Mouse (Mus musculus) hindbrain, embryonic 10.5 days (tissue): ENCODE data around the gene Gng3. TPM values are rescaled to one million over a fixed set of nuclear protein-coding genes. Genes with fewer than 3 reads are reported as not detected.

Experiments
- DNase-seq: peaks from one replicate; pipeline ENCODE4 v3.0.0-alpha.2; 2017; ENCODE audit warnings: low spot score
- H3K27ac ChIP-seq: fragments of 300-500 bp; sonication (generic); 2 replicates; pipeline ENCODE4 v1.5.1; 2016; ENCODE audit warnings: mild to moderate bottlenecking, moderate library complexity
- H3K27me3 ChIP-seq: fragments of 300-500 bp; sonication (generic); 2 replicates; pipeline ENCODE4 v1.6.1; 2016; ENCODE audit warnings: mild to moderate bottlenecking; ENCODE audit not compliant: poor library complexity, insufficient read depth, severe bottlenecking
- H3K36me3 ChIP-seq: fragments of 300-500 bp; sonication (generic); 2 replicates; pipeline ENCODE4 v1.6.1; 2016; ENCODE audit warnings: mild to moderate bottlenecking, moderate library complexity
- H3K4me1 ChIP-seq: fragments of 300-500 bp; sonication (generic); replicated peaks from 2 replicates; pipeline ENCODE4 v1.6.1; 2016; ENCODE audit warnings: mild to moderate bottlenecking
- H3K4me3 ChIP-seq: fragments of 300-500 bp; sonication (generic); 2 replicates; pipeline ENCODE4 v1.5.1; 2016; ENCODE audit warnings: mild to moderate bottlenecking, moderate library complexity
- H3K9me3 ChIP-seq: fragments of 300-500 bp; sonication (generic); 2 replicates; pipeline ENCODE4 v1.6.1; 2016; ENCODE audit warnings: mild to moderate bottlenecking, moderate library complexity
- WGBS: fragments of 180-500 bp; shearing (Covaris S2); methylation state at CpG from one replicate; pipeline ENCODE4 v1.1.7; 2016; 5-methylcytosine and 5-hydroxymethylcytosine counted together
- polyA plus RNA-seq: library from polyadenylated mRNA; unstranded; fragments of >200 nt; fragmentation: Nextera tagmentation; extraction: Ambion mirVana; gene quantifications from 2 replicates; pipeline ENCODE4 v1.2.1, GENCODE M21; 2016

Gene Gng3
- polyA plus RNA-seq, 1 experiment from 2014 or later = 140 TPM

DNA sequence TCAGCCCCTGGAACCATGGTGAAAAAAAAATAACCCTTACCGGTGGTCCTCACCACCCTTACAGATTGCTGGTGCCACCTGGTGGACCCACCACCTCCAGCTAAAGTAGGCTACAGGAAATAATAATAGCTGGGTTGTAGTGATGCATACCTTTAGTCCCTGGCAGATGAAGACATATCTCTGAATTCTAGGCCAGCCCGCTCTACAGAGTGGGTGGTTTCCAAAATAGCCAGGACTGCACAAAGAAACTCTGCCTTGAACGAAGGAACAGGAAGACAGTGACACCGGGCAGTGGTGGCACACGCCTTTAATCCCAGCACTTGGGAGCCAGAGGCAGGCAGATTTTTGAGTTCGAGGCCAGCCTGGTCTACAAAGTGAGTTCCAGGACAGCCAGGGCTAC is 25.3 kb upstream of the Gng3 start:
- Histone ChIP-seq H3K27ac (no peak overlapping the region), H3K27me3 (no peaks in the 10 kb centered on the region), H3K4me1 (no peaks in the 10 kb centered on the region), H3K36me3 (no peaks in the 10 kb centered on the region), H3K4me3 (no peak overlapping the region), H3K9me3 (no peaks in the 10 kb centered on the region)
- WGBS = 83% methylated on average over 6 of the region's 6 CpGs
- DNase-seq = no peak

GRCm38 (mm10) chr19:8859018-8859417 is 20.0 kb upstream of the Gng3 start:
- no peaks in the 10 kb centered on the region for H3K9me3 ChIP-seq
- H3K4me3 ChIP-seq = no peak overlapping the region
- H3K36me3 ChIP-seq = no peaks in the 10 kb centered on the region
- 22% methylated on average over 1 of the region's 1 CpGs for WGBS
- no peak overlapping the region for H3K27ac ChIP-seq
- H3K4me1 ChIP-seq = no peaks in the 10 kb centered on the region
- no peaks in the 10 kb centered on the region for H3K27me3 ChIP-seq
- DNase-seq = no peak

DNA sequence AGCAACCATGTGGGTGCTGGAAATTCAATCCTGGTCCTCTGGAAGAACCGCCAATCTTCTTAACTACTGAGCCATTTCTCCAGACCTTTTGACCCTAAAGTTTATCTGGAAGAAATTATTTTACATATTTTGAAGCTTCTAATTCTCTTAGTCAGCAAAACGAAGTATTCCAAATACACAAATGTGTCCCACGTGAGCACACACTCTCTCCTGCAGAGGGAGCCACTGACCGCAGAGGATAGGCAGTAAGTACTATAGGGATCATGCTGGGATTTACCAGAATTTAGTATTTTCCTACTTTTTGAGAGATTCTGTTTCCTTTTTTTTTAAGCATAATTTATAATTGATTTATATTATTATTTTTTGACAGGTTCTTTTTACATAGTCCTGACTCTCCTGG is 18.7 kb upstream of the Gng3 start:
- Histone ChIP-seq H3K27me3 (no peaks in the 10 kb centered on the region), H3K4me3 (no peak overlapping the region), H3K9me3 (no peaks in the 10 kb centered on the region), H3K36me3 (no peaks in the 10 kb centered on the region), H3K27ac (no peak overlapping the region), H3K4me1 (no peaks in the 10 kb centered on the region)
- 42% methylated on average over 4 of the region's 4 CpGs for WGBS
- DNase-seq = no peak

DNA sequence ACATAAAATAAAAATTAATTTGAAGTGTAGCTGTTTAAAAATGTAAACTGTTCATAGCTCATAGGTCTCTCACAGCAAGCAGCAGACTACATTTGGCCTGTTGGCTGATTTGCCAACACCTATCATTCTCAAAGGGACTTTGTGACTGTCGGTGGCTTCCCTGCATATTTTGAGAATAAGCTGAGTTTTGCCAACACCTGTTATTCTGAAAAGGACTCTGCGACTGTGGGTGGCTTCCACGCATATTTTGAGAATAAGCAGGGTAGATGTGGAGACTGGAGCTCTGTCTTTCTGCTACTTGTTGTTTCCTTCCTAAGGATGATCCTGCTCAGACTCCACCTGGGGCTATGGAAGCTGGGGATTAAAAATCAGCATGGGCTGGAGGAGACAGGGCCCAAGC is 14.1 kb upstream of the Gng3 start:
- WGBS = 82% methylated on average over 3 of the region's 3 CpGs
- H3K27ac ChIP-seq = no peak overlapping the region
- peaks cover 13% of the 10 kb centered on the region for H3K36me3 ChIP-seq
- DNase-seq = no peak
- H3K4me1 ChIP-seq = peaks cover 9% of the 10 kb centered on the region; the same call in 1 of the 2 replicates
- H3K9me3 ChIP-seq = no peaks in the 10 kb centered on the region
- H3K27me3 ChIP-seq = no peaks in the 10 kb centered on the region
- H3K4me3 ChIP-seq = no peak overlapping the region

GRCm38 (mm10) chr19:8852236-8852928 is 13.4 kb upstream of the Gng3 start:
- Histone ChIP-seq H3K9me3 (no peaks in the 10 kb centered on the region), H3K27me3 (no peaks in the 10 kb centered on the region), H3K27ac (no peak overlapping the region), H3K4me1 (peaks cover 9% of the 10 kb centered on the region; the same call in 1 of the 2 replicates), H3K36me3 (peaks cover 20% of the 10 kb centered on the region), H3K4me3 (no peak overlapping the region)
- no peak for DNase-seq
- WGBS = 66% methylated on average over 10 of the region's 10 CpGs

DNA sequence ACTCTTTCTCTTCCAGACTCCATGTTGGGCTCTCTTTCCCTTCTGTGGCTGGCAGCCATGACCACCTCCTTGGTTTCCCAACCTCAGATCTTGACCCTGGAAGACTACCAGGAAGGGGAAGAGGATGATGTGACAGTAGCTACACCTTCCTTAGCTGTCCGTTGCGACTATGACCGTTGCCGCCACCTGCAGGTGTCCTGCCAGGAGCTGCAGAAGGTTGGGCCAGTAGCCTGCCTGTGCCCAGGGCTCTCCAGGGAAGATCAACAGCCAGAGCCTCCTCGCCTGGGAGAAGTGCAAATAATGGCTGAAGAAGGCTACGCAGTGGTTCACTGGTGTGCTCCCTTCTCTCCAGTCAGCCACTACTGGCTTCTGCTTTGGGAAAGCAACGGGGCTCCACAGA is 12.6 kb upstream of the Gng3 start:
- no peak overlapping the region for H3K27ac ChIP-seq
- no peaks in the 10 kb centered on the region for H3K27me3 ChIP-seq
- no peak overlapping the region for H3K4me3 ChIP-seq
- no peak for DNase-seq
- 52% methylated on average over 7 of the region's 7 CpGs for WGBS
- peaks cover 9% of the 10 kb centered on the region; the same call in 1 of the 2 replicates for H3K4me1 ChIP-seq
- H3K36me3 ChIP-seq = peaks cover 27% of the 10 kb centered on the region
- no peaks in the 10 kb centered on the region for H3K9me3 ChIP-seq

DNA sequence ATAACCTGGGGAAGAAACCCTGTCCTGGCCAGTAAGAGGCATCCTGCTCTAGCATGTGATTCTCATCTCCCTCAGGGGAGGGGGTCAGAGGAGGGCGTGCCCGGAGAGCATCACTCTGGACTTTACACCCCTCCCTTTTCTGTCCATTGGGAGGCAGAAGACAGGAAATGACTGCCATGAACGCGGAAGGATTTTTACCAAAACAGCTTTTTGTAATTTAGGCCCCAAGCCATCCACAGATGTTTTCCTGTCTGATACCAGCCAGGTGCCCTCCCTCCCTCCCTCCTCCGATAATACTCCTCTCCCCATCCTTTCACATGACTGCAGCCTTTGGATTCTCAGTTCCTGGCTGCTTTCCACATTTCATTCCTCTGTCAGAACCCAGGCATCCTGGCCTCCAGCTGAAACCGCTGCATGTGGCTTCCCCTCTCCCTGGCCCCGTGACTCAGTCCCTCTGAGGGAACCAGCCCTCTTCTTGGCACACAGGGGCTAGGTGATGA is 11.5 kb upstream of the Gng3 start, which contains the start of gene Lrrn4cl:
TSS of gene Lrrn4cl (plus strand) at position 367 of the 500 bp plus-strand sequence.
- Histone ChIP-seq H3K27ac (no peak within 1 kb of the TSS), H3K4me3 (no peak within 1 kb of the TSS), H3K36me3 (peaks cover 39% of the 10 kb centered on the region), H3K4me1 (peaks cover 9% of the 10 kb centered on the region; the same call in 1 of the 2 replicates), H3K27me3 (no peaks in the 10 kb centered on the region), H3K9me3 (no peaks in the 10 kb centered on the region)
- DNase-seq = no peak
- WGBS = 33% methylated on average over 7 of the region's 7 CpGs

DNA sequence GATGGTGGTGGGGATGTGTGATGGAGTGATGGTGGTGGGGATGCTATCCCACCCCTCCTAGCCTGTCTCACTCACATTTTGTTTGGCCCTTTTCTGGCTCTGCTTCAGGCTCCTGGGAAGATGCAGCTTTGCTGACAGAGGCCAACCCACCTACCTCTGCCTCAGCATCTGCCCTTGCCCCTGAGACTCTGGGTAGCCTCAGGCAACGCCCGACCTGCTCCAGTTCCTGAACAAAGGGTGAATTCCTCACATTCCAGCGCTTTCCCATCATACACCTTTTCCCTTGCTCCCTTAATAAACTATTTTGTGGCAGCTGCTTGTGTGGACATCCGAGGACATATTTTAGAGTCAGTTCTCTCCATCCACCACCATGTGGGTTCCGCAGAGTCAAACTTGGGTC is 9.4 kb upstream of the Gng3 start:
- Histone ChIP-seq H3K9me3 (no peaks in the 10 kb centered on the region), H3K4me1 (peaks cover 9% of the 10 kb centered on the region; the same call in 1 of the 2 replicates), H3K27me3 (no peaks in the 10 kb centered on the region), H3K36me3 (peaks cover 42% of the 10 kb centered on the region), H3K27ac (no peak overlapping the region), H3K4me3 (no peak overlapping the region)
- 81% methylated on average over 5 of the region's 5 CpGs for WGBS
- DNase-seq = no peak

DNA sequence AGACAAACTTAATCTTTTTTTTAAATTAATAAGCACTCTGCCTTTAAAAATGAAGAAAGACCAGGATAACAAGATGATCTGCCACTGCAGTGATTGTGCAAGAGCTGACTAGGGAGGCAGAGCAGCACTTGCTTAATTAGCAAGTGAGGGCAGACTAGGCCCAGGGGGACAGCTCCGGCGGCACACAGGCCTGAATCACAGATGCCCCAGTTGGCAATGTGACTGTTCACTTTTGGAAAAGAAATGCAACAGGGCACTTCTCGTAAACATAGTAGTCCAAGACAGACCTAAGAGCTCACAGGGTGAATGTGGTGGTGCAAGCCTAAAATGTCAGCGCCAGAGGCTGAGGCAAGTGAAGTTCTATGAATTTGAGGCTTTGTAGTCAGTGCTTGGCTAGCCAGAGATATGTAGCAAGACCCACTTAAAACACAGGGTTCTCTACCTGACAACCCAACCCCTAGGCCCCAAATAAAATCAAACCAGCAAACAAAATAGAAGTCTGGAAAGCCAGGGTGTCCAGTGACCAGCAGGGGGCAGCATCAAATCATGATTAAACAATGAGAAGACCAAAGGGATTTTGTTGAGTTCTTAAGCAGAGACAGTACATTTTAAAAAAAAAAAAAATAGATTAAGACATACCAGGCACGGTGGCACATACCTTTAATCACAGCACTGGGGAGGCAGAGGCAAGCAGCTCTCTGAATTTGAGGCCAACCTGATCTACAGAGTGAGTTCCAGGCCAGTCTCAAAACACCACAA is 5.6 kb upstream of the Gng3 start:
- Histone ChIP-seq H3K4me3 (no peak overlapping the region), H3K36me3 (peaks cover 61% of the 10 kb centered on the region), H3K27ac (no peak overlapping the region), H3K27me3 (no peaks in the 10 kb centered on the region), H3K4me1 (peaks cover 18% of the 10 kb centered on the region), H3K9me3 (no peaks in the 10 kb centered on the region)
- DNase-seq = peak; percentile 70
- WGBS = 71% methylated on average over 5 of the region's 5 CpGs

DNA sequence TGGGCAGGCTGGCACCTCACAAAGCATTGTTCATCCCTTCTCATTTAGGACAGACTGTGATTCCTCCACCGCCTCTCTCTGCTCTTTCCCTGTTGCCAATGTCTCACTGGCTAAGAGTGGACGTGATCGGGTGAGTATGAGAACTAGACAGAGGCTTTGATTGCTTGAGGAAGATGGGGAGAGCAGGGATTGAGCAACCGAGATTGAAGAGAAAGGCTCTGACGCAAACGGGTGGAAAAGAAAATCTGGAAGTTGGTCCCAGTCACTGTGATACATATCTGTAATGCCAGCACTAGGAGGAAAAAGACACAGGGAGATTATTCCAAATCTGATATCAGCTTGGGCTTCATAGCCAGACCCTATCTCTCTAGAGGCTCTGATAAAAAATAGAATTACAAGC is 4.0 kb upstream of the Gng3 start:
- Histone ChIP-seq H3K27ac (no peak overlapping the region), H3K9me3 (no peaks in the 10 kb centered on the region), H3K36me3 (peaks cover 47% of the 10 kb centered on the region), H3K27me3 (no peaks in the 10 kb centered on the region), H3K4me3 (no peak overlapping the region), H3K4me1 (peaks cover 33% of the 10 kb centered on the region)
- no peak for DNase-seq
- 92% methylated on average over 6 of the region's 6 CpGs for WGBS

DNA sequence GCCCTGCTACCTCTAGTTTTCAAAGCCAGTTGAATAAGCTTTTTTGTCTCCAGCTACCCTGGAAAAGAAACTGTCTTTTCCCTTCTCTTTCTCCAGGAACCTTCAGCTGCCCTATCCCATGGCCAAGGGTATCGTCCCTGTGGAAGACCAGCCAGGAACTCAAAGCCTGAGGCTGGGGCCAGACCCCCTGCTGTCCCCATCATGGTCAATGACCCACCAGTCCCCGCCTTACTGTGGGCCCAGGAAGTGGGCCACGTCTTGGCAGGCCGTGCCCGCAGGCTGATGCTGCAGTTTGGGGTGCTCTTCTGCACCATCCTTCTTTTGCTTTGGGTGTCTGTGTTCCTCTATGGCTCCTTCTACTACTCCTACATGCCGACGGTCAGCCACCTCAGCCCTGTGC is 2.0 kb upstream of the Gng3 start:
- Histone ChIP-seq H3K36me3 (peaks cover 35% of the 10 kb centered on the region), H3K27ac (peak overlapping the region; percentile 98), H3K27me3 (no peaks in the 10 kb centered on the region), H3K9me3 (no peaks in the 10 kb centered on the region), H3K4me1 (peaks cover 44% of the 10 kb centered on the region), H3K4me3 (peak overlapping the region; percentile 63)
- WGBS = 88% methylated on average over 7 of the region's 7 CpGs
- DNase-seq = no peak

- peak overlapping the region; percentile 63 for H3K4me3 ChIP-seq
- no peaks in the 10 kb centered on the region for H3K27me3 ChIP-seq
- H3K27ac ChIP-seq = peak overlapping the region; percentile 98
- H3K4me1 ChIP-seq = peaks cover 44% of the 10 kb centered on the region
- peak; percentile 74 for DNase-seq
- 18% methylated on average over 29 of the region's 29 CpGs for WGBS
- peaks cover 38% of the 10 kb centered on the region for H3K36me3 ChIP-seq
- no peaks in the 10 kb centered on the region for H3K9me3 ChIP-seq
Measured at GRCm38 (mm10) chr19:8839908-8840791, 1.2 kb upstream of the Gng3 start.
